Mouse (Mus musculus): Measurements from ENCODE around the gene Slco3a1.
A peak's percentile ranks its signal among the peaks of the same experiment; 100 is the strongest.

Slco3a1 gene

DNA sequence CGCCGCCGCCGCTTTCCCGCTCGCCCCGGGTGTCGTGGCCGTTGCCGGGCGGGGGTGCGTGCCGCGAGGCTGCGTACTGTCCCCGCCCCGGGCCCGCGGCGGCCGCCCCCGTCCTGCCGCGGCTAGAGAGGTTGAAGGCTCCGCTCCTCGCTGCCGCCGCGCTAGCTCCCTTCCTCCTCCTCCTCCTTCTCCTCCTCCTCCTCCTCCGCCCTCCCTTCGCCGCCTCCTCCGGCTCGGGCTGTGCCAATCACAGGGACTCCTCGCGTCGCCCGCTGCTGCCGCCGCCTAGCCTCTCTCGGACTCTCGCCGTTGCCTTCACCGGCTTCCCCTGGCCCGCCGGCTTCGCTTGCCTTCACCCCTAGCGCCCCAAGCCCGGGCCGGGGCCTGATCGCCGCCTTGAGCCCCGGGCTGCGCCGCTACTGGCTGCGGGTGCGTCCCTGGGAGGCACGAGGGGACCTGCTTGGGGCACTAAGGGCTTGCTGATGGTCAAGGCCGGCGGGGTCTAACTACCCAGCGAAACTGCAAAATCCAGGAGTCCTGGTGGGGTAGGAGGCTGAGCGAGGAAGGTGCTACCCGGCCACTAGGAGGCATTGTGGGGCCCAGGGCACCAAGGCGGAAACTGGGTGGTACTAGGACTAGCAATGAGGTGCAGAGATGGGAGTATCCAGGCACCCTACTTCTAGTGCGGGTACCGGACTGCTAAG lies at the start of gene Slco3a1:
Gene Slco3a1 (minus strand): TSS at position 173 of the 704 bp plus-strand sequence.
- DNase-seq (ENCODE audit: low read depth), result peak; percentile 89

DNA sequence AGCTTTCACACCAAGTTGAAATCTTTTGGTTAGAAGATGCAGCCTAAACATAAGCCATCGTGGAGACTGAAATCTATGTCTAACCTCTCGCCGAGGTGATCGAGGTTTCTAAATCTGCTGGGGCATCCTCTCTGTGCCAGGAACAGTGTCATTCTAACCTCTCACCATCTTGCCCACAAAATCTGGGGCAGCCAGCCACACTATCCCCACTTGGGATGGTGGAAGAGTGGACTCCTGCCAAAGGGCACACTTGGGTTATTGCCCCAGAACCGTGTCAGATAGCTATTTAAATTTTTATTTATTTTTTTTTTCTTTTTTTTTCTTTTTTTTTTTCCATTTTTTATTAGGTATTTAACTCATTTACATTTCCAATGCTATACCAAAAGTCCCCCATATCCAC lies 46.4 kb upstream of the Slco3a1 start:
- DNase-seq (ENCODE audit: low read depth), result no peak

DNA sequence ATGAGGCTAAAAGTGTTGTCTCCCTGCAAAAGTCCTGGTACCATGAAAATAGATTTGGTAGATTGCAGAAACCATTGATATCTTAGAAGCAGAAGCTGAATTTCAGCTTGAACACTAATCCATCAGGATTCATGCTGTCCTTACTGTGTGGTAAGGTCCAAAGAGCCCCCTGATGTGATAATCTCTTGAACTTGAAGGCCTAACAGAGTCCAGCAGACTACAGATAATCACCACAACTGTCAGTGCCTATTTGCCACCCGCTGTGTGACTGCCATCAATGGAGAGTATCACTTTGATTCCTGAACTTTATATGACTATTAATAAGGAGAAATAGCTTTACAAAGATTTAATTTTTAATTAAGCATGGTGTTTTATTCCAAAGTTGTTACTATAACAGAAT lies 24.8 kb upstream of the Slco3a1 start:
- DNase-seq (ENCODE audit: low read depth), result no peak

DNA sequence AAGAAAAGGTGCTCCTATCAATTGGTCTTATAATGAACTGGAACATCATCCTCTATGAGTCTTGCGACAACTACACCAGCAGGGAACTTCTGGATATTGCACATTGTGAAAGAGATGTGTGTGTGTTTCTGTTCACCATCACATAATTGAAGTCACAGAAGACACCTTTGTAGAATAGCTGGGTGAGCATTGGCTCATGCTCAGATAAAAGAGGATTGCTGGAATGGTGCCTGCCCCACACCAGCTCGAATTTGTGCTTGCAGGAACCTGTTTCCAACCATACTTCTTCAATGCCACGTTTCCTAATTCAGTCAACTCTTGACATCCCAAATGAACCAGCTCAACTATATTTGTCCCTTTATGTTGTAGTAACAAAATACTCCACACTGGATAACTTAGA lies 21.1 kb upstream of the Slco3a1 start:
- no peak for DNase-seq (ENCODE audit: low read depth)

DNA sequence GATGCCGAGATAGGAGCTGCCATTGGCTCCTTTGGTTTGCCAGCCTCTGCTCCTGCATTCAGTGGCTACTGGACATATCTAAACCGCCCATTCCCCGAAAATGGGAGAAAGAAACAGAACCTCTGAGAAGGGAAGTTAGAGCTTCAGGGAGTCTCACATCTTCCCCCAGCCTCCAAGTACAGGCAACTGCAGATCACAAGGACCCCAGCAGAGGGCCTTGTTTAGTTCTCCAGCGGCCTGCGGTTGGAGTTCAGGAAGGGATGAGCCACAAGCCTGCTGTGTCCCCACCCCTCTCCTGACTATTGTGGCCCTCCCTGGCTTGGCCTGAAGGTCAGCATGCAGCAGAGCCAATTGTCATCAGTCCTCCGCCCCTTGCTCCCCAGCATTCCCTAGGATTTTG lies 836 bp upstream of the Slco3a1 start:
- peak; percentile 65 for DNase-seq (ENCODE audit: low read depth)

DNA sequence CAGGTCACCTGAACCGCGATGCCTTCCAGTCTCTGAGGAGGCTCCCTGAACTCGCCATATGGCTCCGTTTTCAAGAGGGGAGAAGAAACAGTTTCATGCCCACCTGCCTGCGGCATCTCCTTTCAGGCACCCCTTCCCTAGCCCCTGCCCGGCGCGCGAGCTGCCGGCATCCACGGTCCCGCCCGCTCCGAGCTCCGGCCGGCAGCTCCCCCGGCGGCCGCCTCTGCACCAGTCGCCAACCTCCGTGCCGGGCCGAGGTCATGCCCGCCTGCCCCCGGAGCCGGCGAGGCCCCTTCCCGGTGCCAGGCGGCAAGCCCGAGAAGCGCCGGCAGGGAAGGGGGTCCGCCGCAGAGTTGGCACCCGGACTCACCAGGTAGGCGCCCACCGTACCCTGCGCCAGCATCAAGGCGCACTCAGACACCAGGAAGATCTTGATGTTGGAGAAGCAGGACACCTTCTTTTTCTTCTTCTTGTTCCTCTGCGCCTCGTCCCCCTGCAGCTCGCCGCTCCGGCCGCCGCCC lies 479 bp downstream of the Slco3a1 start:
- peak; percentile 65 for DNase-seq (ENCODE audit: low read depth)

DNA sequence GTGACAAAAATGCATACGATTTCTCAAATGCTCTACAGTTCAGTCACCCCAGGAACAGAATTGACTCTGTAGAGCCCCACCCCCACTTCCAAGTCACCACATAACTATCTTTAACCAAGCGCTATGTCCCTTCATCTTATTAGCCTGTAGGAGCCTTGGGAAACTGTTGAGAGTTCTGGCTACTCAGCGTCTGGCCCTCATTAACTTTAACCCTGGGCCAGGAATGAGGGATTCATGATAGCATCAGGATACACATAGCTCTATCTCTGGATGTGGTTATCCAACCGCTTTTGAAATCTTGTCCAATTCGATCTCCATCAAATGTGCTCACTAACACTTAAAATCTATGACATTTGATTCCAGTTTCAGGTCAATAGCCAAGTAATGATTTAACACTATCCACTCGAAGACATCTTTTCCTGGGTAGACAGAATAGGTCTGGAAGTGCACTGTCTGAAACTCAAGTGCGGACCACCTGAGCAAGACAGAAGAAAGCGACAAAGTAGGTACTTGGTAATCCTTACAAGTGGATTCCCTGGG lies 1.4 kb downstream of the Slco3a1 start:
- DNase-seq (ENCODE audit: low read depth), result peak; percentile 42

DNA sequence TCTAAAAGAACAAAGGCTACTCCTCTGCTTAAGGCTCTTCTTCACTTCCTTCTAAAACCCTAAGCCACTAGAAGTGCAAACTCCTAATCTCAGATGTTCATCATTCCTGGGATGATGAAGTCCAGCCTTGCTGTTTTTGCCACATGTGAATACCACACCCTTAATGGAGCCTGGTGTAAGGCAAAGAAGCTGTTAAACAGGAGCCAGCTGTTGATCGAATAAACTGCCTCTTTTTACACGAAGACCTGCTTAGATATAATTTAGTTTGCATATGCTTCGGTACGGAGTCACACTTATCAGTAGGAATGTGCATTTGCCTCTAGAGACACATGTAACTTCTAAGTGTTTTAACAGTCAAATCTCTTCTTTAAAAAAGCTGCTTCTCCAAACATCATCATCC lies 2.0 kb downstream of the Slco3a1 start:
- peak; percentile 27 for DNase-seq (ENCODE audit: low read depth)

DNA sequence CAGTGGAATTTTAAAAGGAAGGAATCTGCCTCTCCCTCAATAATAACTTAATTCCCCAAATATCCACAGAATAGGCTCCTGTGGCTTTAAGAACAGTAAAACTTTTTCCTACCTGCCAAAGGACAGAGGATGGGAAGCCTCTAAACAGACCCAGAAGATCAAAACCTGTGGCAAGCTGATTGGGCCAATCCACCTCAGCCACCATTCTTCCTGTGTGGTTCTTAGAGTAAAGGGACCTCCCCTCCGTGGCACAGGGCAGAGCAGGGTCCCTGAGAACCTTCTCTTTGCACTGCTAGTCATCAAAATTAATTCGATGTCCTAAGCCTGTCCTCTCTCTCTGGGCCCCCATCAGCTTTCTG lies 2.6 kb downstream of the Slco3a1 start:
- DNase-seq (ENCODE audit: low read depth), result peak; percentile 59

DNA sequence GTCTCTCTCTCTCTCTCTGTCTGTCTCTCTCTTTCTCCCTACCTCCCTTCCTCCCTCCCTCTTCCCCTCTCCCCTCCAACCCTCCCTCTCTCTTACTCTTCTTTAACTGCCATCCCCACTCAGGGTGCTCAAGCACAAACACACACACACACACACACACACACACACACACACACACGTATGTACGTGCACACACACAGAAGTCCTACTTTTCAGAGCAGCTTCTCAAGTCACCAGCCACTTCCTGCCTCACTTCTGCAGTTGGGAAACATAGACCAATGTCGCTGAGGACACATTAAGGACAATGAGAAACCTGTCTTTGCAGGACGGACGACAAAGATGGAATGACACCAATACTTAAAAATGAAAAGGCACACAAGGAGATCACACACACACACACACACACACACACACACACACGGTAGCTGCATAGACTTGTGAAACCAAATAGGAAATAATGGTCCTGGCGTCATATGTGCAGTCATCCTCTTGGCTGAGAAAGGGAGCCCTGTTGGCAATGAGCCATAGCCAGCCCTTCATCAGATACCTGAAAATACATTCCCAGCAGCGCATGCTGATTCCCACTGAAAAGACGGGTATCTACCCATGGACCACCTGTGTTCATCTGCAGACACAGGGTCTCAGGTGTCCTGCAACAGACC lies 3.1 kb downstream of the Slco3a1 start:
- peak; percentile 41 for DNase-seq (ENCODE audit: low read depth)

DNA sequence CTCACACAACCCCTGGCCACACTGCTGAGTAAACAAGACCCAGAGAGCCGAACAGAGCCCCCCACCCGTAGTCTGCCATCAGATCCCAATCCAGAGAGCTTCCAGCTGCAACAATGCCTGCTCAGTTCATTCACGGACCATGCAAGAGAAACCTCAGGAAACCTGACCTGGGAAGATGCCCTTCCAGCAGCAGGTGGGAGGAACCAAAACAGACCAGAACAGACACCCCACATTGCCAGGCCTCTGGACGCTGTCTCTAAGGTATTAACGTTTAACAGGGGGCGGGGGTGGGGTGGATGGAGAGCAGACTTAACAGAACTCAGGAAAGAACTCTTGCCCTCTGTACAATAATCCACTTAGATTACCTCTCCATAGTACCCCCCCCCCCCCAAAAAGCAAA lies 4.9 kb downstream of the Slco3a1 start:
- no peak for DNase-seq (ENCODE audit: low read depth)

DNA sequence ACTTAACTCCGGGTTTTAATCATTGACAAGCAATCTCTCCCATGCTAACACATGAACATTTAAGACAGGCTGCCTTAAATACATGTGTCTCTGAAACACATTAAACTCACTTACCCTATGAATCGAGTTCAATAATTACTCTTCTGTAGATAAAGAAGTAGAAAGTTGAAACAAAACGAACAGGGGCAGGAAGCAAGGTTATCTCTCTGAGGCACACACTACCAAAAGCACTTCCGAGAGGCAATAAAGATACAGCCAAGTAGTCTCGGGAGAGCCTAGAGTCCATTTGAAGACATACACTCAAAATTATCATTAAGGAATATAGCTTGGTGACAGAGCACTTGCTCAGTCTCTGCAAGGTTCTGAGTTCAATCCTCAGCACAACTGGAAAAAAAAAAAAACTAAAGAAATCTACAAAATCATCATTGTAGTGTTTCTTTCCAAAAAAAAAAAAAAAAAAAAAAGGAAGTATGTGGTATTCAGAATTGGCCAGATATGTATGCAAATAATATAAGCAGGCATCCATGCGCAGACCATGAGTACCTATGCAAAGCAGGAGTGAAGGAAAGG lies 5.5 kb downstream of the Slco3a1 start:
- no peak for DNase-seq (ENCODE audit: low read depth)

DNA sequence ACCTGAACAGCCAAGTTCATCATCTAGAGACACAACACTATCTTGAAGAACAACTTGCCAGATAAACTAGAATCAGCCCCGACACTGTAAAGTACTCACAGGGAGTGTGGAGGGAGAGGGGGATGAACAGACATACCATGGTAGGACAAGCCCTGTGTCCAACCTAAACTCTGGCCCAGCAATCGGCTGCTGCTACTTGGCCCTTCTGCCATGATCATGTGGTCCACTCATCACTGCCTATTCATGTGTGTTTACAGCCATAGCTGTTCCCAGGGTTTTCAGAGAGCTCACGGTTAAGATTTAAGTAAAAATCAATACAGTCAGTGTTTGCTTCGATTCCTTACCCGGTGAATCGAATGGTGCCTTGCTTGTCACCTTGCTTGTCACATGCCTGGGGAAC lies 7.9 kb downstream of the Slco3a1 start:
- DNase-seq (ENCODE audit: low read depth), result no peak

DNA sequence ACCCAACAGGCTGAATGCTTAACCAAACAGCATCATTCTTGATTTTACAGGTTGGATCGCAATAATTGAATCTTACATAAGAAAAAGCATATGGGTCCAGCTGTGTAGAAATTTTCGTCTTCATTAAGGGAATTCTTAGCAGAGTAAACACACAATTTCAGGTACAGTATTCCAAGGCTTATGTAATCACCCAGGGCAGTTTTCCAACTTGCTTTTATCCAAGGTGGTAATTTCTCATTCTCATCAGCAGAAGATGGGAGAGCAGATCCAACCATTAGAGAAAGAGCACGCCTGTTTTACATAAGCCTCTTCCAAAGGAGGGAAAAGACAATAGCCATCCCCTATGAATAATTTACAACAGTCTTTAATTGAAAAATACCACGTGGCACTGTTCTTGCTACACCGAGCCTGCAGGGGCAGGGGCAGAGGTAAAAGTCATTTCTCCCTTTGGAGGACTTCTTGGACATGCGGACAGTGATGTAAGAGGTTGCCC lies 9.0 kb downstream of the Slco3a1 start:
- DNase-seq (ENCODE audit: low read depth), result no peak

DNA sequence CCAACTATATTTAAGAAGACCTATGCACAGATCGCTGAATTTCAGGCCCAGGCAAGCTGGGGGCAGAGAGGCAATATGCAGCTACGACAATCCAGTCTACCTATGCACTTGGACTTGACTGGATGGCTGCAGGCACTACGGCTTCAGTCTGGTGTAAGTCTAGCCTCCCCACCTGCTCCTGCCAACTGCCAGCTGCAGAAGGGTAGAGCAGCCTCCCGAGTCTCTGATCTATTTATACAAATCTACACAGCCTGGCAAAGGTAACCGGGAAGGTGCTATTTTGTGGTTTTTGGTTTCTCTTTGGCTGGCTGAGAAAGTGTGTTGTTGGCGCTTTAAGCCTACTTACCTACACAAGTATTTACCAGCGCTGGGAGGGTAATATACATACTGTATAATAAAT lies 10.3 kb downstream of the Slco3a1 start:
- peak; percentile 39 for DNase-seq (ENCODE audit: low read depth)

DNA sequence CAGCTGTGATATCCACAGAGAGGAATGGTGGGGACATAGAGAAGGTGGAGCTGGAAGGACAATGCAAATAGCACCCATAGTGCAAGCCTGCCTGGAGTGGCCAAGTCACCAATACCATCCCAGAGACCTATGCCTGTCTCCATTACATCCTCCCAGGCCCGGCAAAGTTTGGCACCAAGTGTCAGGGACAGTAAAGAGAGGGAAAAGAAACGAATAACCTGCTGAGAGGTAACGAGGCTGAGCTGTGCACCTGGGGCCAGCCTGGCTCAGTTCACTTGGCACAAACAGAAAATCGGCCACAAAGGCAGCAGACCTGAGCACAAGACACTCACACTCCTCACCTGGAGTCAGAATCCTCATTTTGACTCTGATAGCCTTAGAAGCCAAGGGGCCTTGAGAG lies 12.6 kb downstream of the Slco3a1 start:
- no peak for DNase-seq (ENCODE audit: low read depth)

DNA sequence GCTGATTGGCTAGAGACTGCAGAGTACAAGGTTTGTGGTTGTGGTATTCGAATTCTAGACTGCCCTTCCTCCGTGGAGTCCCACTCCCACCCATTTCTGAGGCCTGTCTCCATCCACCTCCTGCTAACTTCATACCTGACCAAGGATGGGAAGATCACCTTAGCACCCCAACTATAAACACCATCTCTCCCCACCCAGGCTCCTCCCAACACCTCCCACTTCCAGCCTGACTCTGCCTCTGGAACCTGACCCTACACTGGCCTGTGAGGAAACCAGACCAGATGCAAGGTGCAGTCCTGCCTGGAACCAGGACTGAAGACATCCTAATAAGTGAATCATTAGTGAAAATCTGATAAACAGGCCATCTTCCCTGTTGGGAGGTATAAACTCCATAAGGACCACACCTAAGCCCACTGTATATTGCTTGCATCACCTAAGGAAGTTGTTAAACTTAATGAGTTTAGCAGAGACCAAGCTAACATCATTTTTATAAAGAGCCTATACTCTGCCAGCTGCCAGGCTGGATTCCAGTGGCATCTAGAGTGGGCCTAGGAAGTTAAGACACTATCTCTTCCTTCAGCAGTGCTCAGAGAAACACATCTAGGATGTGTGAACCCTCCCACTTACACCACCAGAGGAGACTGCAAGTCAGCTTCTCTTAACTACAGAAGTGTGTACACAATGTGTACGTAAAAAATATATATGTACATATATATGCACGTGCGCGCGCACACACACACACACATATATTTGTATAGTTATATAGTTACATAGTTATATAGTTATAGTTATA lies 13.5 kb downstream of the Slco3a1 start:
- DNase-seq (ENCODE audit: low read depth), result no peak

DNA sequence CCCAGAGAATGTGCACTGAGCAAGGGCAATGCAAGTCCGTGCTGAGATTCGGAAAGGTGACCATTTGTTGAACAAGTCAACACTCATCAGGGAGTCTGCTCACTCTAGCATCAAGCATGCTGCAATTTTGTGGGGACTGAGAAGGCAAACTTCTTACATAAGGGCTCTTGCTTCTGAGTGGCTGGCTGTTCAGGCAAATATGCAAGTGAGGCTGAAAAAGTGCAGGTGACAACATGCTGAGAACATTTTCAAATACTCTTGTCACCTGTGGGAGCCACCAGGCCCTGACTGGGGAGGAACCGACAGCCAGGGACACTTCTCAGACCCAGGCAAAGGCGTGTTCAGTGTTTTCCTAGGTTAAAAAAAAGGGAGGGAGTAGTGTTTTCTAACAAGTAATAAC lies 18.4 kb downstream of the Slco3a1 start:
- DNase-seq (ENCODE audit: low read depth), result no peak

DNA sequence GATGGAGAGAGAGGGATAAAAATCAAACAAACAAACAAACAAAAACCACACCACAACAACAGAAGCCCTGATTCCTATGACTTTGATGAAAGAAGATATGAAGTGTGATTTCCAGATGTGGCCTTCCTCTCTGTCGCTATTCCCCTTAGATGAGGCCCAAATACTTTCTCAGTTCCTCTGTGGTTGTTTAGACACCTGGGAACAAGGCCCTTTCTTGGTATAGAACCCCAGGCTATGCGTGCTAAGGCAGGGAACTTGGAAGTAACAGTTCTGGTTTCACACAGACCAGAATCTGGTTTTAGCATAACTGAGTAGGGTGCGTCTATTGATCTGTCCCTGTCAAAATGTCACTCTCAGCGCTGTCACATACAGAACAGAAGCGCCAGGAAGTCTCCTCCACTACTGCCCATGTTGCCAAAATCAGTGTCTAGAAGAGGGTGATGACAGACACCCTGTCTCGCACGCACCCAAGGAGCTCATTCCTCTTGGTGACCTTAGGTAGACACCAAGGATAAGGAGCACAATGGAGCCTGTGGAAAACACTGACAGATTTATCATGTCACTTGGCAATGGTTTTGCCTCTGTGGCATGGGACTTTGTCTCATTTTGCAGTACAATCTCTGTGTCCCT lies 23.0 kb downstream of the Slco3a1 start:
- no peak for DNase-seq (ENCODE audit: low read depth)

DNA sequence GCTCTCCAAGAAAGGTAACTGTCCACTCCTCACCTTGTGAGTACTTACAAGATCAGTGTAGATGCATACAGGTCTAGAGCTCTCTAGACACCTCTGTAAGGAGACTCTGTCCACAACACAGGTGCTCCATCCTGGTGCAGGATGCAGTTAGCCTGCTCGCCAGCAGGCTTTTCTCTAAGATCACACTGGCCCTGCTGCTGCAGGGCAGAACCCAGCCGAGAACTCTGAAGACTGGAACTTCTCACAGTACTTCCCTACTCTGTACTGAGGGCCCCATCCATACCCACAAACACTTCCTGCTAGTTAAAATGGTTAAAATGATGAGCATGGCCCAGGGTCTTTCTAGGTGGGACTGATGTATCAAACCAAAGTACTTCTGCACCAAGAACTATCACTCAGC lies 24.7 kb downstream of the Slco3a1 start:
- peak; percentile 45 for DNase-seq (ENCODE audit: low read depth)

DNA sequence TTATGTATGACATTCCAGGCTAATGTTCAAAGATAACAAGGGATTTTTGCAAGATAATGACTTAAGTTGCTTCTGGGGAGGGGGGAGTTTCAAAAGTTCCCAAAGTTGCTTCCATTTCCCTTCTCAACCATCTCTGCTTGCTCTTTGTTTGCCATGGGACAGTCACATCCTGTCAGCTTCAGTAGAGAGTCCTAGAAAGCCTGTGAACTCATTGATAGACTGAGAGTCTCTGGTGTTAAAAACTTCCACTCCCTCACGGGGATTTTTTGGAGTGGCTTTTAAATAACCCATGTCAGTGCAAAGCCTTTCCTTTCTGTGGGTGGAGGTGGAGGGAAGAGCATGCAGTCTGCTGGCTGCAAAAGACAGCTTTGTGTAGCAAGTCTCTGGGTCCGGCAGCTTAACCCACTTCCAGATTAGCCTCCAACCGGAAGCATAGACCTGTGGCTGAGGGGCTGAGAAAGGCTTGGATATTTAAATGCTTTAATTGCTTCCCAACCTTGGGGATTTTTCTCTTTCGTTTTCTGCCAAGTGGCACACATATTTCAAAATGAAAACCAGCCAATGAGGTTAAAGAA lies 25.3 kb downstream of the Slco3a1 start:
- peak; percentile 68 for DNase-seq (ENCODE audit: low read depth)
